Mouse (Mus musculus): Measurements from ENCODE around the gene Ddah2.

Gene Ddah2

GRCm38 (mm10) chr17:35058911-35059892, at the start of gene Ddah2:
Gene Ddah2 (plus strand): TSS chr17:35059035.
- WGBS, result under 1% methylated on average over 57 of the region's 57 CpGs

GRCm38 (mm10) chr17:35009586-35009985, 49.2 kb upstream of the Ddah2 start:
- 84% methylated on average over 7 of the region's 7 CpGs for WGBS

GRCm38 (mm10) chr17:35011440-35011839, 47.4 kb upstream of the Ddah2 start:
- WGBS, result 91% methylated on average over 8 of the region's 8 CpGs

GRCm38 (mm10) chr17:35012430-35012829, 46.4 kb upstream of the Ddah2 start:
- WGBS, result 91% methylated on average over 13 of the region's 13 CpGs

- WGBS, result 87% methylated on average over 6 of the region's 6 CpGs
These were observed 45.6 kb upstream of the Ddah2 start for GRCm38 (mm10) chr17:35013221-35013620.

- 92% methylated on average over 16 of the region's 16 CpGs for WGBS
These were observed 43.5 kb upstream of the Ddah2 start for GRCm38 (mm10) chr17:35015296-35015695.

GRCm38 (mm10) chr17:35016376-35016775, 42.5 kb upstream of the Ddah2 start, which contains the start of gene Vwa7:
Gene Vwa7 (plus strand): TSS chr17:35016579.
- WGBS, result 51% methylated on average over 12 of the region's 12 CpGs

GRCm38 (mm10) chr17:35016791-35017705, 41.8 kb upstream of the Ddah2 start:
- WGBS, result 83% methylated on average over 10 of the region's 10 CpGs

GRCm38 (mm10) chr17:35017706-35018030, 41.2 kb upstream of the Ddah2 start:
- WGBS, result 73% methylated on average over 14 of the region's 14 CpGs

DNA sequence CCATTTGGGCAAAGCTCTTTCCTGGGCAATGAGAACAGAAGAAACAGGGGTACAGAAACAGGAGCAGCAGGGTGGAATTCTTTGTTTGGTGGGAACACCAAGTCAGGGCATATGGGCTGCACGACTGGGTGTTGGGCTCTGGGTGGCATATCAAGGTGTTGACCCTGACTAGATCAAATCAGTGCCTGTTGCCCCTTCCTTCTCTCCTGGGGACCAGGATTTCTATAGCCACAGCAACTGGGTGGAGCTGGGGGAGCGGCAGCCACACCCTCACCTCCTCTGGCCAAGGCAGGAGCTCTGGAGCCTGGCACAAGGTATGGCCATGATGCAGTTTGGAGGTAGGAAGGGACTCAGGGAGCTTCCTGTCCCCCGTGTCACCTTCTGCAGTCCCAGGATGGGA, 40.7 kb upstream of the Ddah2 start:
- WGBS, result 90% methylated on average over 3 of the region's 3 CpGs

DNA sequence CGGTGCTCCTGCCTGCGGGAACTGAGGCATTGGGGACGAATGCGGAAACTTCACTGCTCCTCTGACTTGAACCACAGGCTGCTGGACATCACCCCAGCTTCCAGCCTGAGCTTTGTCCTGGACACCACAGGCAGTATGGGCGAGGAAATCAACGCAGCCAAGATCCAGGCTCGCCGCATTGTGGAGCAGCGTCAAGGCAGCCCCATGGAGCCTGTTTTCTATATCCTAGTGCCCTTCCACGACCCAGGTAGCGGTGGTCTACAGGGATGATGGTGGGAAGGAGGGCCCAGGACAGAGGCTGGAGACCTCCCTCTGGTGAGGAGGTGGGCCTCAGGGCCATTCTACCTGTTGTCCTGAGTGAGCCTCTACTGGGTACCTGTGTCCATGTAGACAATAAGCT, 38.9 kb upstream of the Ddah2 start:
- 89% methylated on average over 11 of the region's 11 CpGs for WGBS

GRCm38 (mm10) chr17:35020551-35020950, 38.3 kb upstream of the Ddah2 start:
- WGBS, result 93% methylated on average over 8 of the region's 8 CpGs

DNA sequence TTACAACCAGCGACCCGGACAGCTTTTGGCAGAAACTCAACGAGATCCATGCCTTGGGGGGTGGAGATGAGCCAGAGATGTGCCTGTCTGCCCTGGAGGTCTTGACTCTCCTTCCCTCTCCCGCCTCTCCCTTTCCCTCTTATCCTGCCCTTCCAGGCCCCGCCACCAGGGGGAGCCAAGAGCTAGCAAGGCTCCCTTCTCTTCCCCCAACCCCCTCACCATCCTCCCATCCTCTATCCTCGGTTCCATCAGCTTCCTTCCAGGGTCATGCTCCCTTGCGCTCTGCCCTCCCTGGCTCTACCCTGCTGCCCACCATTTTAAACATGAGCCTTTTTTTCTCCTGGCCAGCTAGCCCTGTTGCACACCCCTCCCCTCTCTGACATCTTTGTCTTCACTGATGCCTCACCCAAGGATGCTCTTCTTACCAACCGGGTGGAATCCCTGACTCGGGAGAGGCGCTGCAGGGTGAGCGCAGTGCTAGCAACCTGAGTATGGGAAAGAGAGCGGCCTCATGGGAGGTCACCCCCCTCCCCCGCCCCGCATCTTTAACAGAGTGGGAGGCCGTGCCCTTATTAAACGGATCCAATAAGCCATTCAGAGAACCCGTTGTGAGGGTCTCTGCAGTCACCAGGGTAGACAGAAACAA, 37.5 kb upstream of the Ddah2 start:
- WGBS, result 20% methylated on average over 17 of the region's 17 CpGs

DNA sequence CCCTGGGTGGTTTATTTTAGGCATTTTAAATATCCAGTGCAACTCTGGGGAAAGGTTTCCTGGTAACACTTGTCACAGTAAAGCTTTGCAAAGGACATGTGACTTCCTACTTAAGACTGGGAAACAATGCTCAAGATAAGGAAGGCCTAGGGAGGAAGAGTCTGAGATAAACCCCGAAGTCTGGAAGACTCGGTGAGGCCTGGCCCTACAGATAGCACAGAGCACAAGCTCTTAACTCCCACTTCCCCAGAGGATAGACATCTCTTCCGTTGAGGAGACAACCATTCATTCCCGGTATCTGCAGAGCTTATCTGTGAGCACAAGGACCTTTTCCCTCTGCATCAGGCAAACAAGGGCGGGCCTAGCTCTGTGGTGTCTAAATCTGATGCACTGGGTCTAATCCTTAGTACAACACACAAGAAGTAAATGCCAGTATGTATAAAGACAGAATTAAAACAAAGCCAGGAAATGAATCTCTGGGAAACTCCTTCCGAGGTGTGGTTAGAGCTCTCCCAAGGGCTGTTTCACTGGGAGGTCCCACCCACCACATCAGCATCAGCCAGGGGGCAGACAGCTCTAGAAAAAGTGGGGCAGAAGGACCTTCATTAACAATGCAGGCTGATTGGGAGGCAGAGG, 36.9 kb upstream of the Ddah2 start:
- 66% methylated on average over 6 of the region's 6 CpGs for WGBS

GRCm38 (mm10) chr17:35022541-35023060, 36.2 kb upstream of the Ddah2 start:
- WGBS, result 98% methylated on average over 8 of the region's 8 CpGs

- WGBS, result 92% methylated on average over 5 of the region's 5 CpGs
These were observed 35.6 kb upstream of the Ddah2 start for GRCm38 (mm10) chr17:35023221-35023620.

GRCm38 (mm10) chr17:35023756-35024155, 35.1 kb upstream of the Ddah2 start:
- 89% methylated on average over 4 of the region's 4 CpGs for WGBS

- 86% methylated on average over 13 of the region's 13 CpGs for WGBS
These were observed 34.6 kb upstream of the Ddah2 start for GRCm38 (mm10) chr17:35024261-35024660.

GRCm38 (mm10) chr17:35024691-35025488, 33.9 kb upstream of the Ddah2 start:
- WGBS, result 61% methylated on average over 9 of the region's 10 CpGs

- 86% methylated on average over 5 of the region's 5 CpGs for WGBS
These were observed 32.6 kb upstream of the Ddah2 start for GRCm38 (mm10) chr17:35026206-35026605.

Data from cerebral cortex, adult 2 months (tissue).